Mouse (Mus musculus) MEL (cell line): ENCODE data around the gene D430042O09Rik.

Experiments used
- CTCF ChIP-seq, 3 experiments: IDR thresholded peaks in 2 of 3; conservative IDR thresholded peaks in 1 of 3; 2 replicates each; pipeline ENCODE4 v1.5.1; 2011 to 2012; ENCODE audit warnings: low read length in 3 of 3, low read depth in 2 of 3, mild to moderate bottlenecking in 2 of 3, improper control_type of control experiment in 1 of 3, inconsistent platforms in 1 of 3, mixed read lengths in 1 of 3, moderate library complexity in 1 of 3; ENCODE audit not compliant: control insufficient read depth in 1 of 3, insufficient read depth in 1 of 3, poor library complexity in 1 of 3, severe bottlenecking in 1 of 3
- EP300 ChIP-seq, 2 experiments: IDR thresholded peaks; 2 replicates each; pipeline ENCODE4 v1.6.1; 2011; ENCODE audit warnings: improper control_type of control experiment in 2 of 2, low read length in 2 of 2, low read depth in 1 of 2, mild to moderate bottlenecking in 1 of 2
- ETS1 ChIP-seq: IDR thresholded peaks from 2 replicates; pipeline ENCODE4 v1.6.1; 2012; ENCODE audit warnings: low read depth, mild to moderate bottlenecking, inconsistent platforms, low read length, improper control_type of control experiment, moderate library complexity
- GABPA ChIP-seq: IDR thresholded peaks from 2 replicates; pipeline ENCODE4 v1.6.1; 2012; ENCODE audit warnings: low read depth, mild to moderate bottlenecking, inconsistent platforms, low read length, improper control_type of control experiment, moderate library complexity
- GATA1 ChIP-seq: IDR thresholded peaks from 2 replicates; pipeline ENCODE4 v1.6.1; 2011; ENCODE audit warnings: low read depth, low read length, improper control_type of control experiment
- MAFK ChIP-seq: IDR thresholded peaks from 2 replicates; pipeline ENCODE4 v1.6.1; 2011; ENCODE audit warnings: low read depth, mild to moderate bottlenecking, low read length, improper control_type of control experiment, borderline replicate concordance
- POLR2A ChIP-seq, 2 experiments: IDR thresholded peaks; 2 replicates each; pipeline ENCODE4 v1.6.1; 2011 to 2012; ENCODE audit warnings: low read length in 2 of 2, mild to moderate bottlenecking in 2 of 2, control low read depth in 1 of 2, improper control_type of control experiment in 1 of 2, low read depth in 1 of 2, moderate library complexity in 1 of 2; ENCODE audit not compliant: control insufficient read depth in 1 of 2, insufficient read depth in 1 of 2, poor library complexity in 1 of 2
- TBP ChIP-seq: IDR thresholded peaks from 2 replicates; pipeline ENCODE4 v1.8.0; 2011; ENCODE audit warnings: low read depth, low read length, improper control_type of control experiment
- USF1 ChIP-seq: IDR thresholded peaks from 2 replicates; pipeline ENCODE4 v1.6.1; 2014; ENCODE audit warnings: low read depth, mild to moderate bottlenecking, inconsistent platforms, low read length, improper control_type of control experiment, moderate library complexity
- USF2 ChIP-seq, 2 experiments: IDR thresholded peaks; 2 replicates each; pipeline ENCODE4 v1.6.1; 2011 to 2012; ENCODE audit warnings: improper control_type of control experiment in 2 of 2, low read length in 2 of 2, borderline replicate concordance in 1 of 2, inconsistent platforms in 1 of 2, low read depth in 1 of 2, mild to moderate bottlenecking in 1 of 2; ENCODE audit not compliant: insufficient read depth in 1 of 2
- ZMIZ1 ChIP-seq: IDR thresholded peaks from 2 replicates; pipeline ENCODE4 v1.6.1; 2012; ENCODE audit warnings: low read depth, mild to moderate bottlenecking, inconsistent platforms, low read length, improper control_type of control experiment, moderate library complexity

GRCm38 (mm10) chr7:125670865-125671264 is 36.8 kb upstream of the D430042O09Rik start:
- TF ChIP-seq CTCF (IDR thresholded peaks at IDR 0.05 in 2 of 3, conservative IDR thresholded peaks at IDR 0.05 in 1 of 3; ENCODE audit: control insufficient read depth in 1 of 3, insufficient read depth in 1 of 3, low read depth in 2 of 3, low read length in 3 of 3, poor library complexity in 1 of 3, severe bottlenecking in 1 of 3) (no peak), EP300 (IDR thresholded peaks at IDR 0.05; ENCODE audit: low read depth in 1 of 2, low read length in 2 of 2) (no peak), USF1 (no peak), ZMIZ1 (no peak), GABPA (no peak), POLR2A (IDR thresholded peaks at IDR 0.05; ENCODE audit: control insufficient read depth in 1 of 2, insufficient read depth in 1 of 2, low read depth in 1 of 2, low read length in 2 of 2, poor library complexity in 1 of 2) (no peak), TBP (no peak), USF2 (IDR thresholded peaks at IDR 0.05; ENCODE audit: borderline replicate concordance in 1 of 2, insufficient read depth in 1 of 2, low read depth in 1 of 2, low read length in 2 of 2) (no peak), MAFK (no peak), GATA1 (no peak), ETS1 (no peak)
